Mouse (Mus musculus) embryonic facial prominence, embryonic 14.5 days (tissue): ENCODE results near the gene Ergic2. TPM values are rescaled to one million over a fixed set of nuclear protein-coding genes. Genes with fewer than 3 reads are reported as not detected.

ENCODE experiments used
- ATAC-seq: fragments of 200-750 bp; cut with Nextera tagmentation; 2 replicates; pipeline ENCODE4 v1.8.0; 2017; ENCODE audit warnings: low read depth, moderate number of reproducible peaks, moderate TSS enrichment
- DNase-seq: peaks from one replicate; pipeline ENCODE4 v3.0.0-alpha.2; 2015; ENCODE audit warnings: low spot score
- H3K27ac ChIP-seq: fragments of 300-500 bp; sonication (generic); replicated peaks from 2 replicates; pipeline ENCODE4 v1.5.1; 2014; ENCODE audit warnings: low read depth, mild to moderate bottlenecking, low read length, moderate library complexity
- H3K27me3 ChIP-seq: fragments of 300-500 bp; sonication (generic); replicated peaks from 2 replicates; pipeline ENCODE4 v1.6.1; 2014; ENCODE audit warnings: low read length; ENCODE audit not compliant: control insufficient read depth, insufficient read depth
- H3K36me3 ChIP-seq: fragments of 300-500 bp; sonication (generic); 2 replicates; pipeline ENCODE4 v1.6.1; 2014; ENCODE audit warnings: low read length, mixed read lengths; ENCODE audit not compliant: control insufficient read depth, insufficient read depth
- H3K4me1 ChIP-seq: fragments of 300-500 bp; sonication (generic); 2 replicates; pipeline ENCODE4 v1.6.1; 2014; ENCODE audit warnings: antibody characterized with exemption, low read length; ENCODE audit not compliant: control insufficient read depth, insufficient read depth
- H3K4me2 ChIP-seq: fragments of 300-500 bp; sonication (generic); 2 replicates; pipeline ENCODE4 v1.6.1; 2014; ENCODE audit warnings: low read depth, mild to moderate bottlenecking, low read length, moderate library complexity, mixed read lengths
- H3K4me3 ChIP-seq: fragments of 300-500 bp; sonication (generic); 2 replicates; pipeline ENCODE4 v1.5.1; 2014; ENCODE audit warnings: low read depth, mild to moderate bottlenecking, low read length
- H3K9ac ChIP-seq: fragments of 300-500 bp; sonication (generic); 2 replicates; pipeline ENCODE4 v1.6.1; 2014; ENCODE audit warnings: low read depth, mild to moderate bottlenecking, low read length, moderate library complexity, mixed read lengths
- H3K9me3 ChIP-seq: fragments of 300-500 bp; sonication (generic); 2 replicates; pipeline ENCODE4 v1.6.1; 2016; ENCODE audit warnings: low read length; ENCODE audit not compliant: control insufficient read depth
- WGBS: fragments of 180-500 bp; shearing (Covaris S2); extraction: QIAGEN DNeasy Blood & Tissue Kit; methylation state at CpG from one replicate; pipeline ENCODE4 v1.1.7; 2014; 5-methylcytosine and 5-hydroxymethylcytosine counted together
- polyA plus RNA-seq: library from polyadenylated mRNA; unstranded; fragments of >200 nt; fragmentation: Nextera tagmentation; extraction: Ambion mirVana; gene quantifications from 2 replicates; pipeline ENCODE4 v1.2.1, GENCODE M21; 2014

Ergic2 gene
- polyA plus RNA-seq, 1 experiment from 2014 or later: 198 TPM

- Histone ChIP-seq H3K4me1 (no peaks in the 10 kb centered on the region), H3K27me3 (no peaks in the 10 kb centered on the region), H3K4me3 (no peak overlapping the region), H3K9ac (no peak overlapping the region), H3K4me2 (no peak overlapping the region), H3K27ac (no peak overlapping the region), H3K36me3 (no peaks in the 10 kb centered on the region), H3K9me3 (no peaks in the 10 kb centered on the region)
- no peak for DNase-seq
- no peak for ATAC-seq
These were observed 78.6 kb downstream of the Ergic2 start for GRCm38 (mm10) chr6:148133536-148133935.

GRCm38 (mm10) chr6:148132314-148132713 lies 79.9 kb downstream of the Ergic2 start:
- H3K4me2 ChIP-seq: no peak overlapping the region
- no peaks in the 10 kb centered on the region for H3K9me3 ChIP-seq
- no peak overlapping the region for H3K4me3 ChIP-seq
- no peak for DNase-seq
- 62% methylated on average over 10 of the region's 10 CpGs for WGBS
- H3K27me3 ChIP-seq: no peaks in the 10 kb centered on the region
- H3K27ac ChIP-seq: no peak overlapping the region
- H3K4me1 ChIP-seq: no peaks in the 10 kb centered on the region
- ATAC-seq: no peak
- no peak overlapping the region for H3K9ac ChIP-seq
- H3K36me3 ChIP-seq: no peaks in the 10 kb centered on the region

Other genes with a start within 250 kb of the Ergic2 start
- 3.5 and 3.9 TPM in 2 replicates for gene Far2, start 165.1 kb downstream of the Ergic2 start, polyA plus RNA-seq
- gene Tmtc1, start 232.0 kb upstream of the Ergic2 start, polyA plus RNA-seq: 3.0 and 4.6 TPM in 2 replicates